Mouse (Mus musculus) embryo, embryonic 9.5 days (tissue): Measurements from ENCODE around the gene Kmo.

Experiments used
- DNase-seq: peaks from one replicate; pipeline ENCODE4 v3.0.0-alpha.2; 2017; ENCODE audit errors: extremely low spot score

Kmo gene

GRCm38 (mm10) chr1:175631721-175632221 is 11.6 kb downstream of the Kmo start:
- no peak for DNase-seq

GRCm38 (mm10) chr1:175632470-175632869 is 12.3 kb downstream of the Kmo start:
- no peak for DNase-seq

- no peak for DNase-seq
Measured at GRCm38 (mm10) chr1:175637677-175638076, 17.5 kb downstream of the Kmo start.

DNA sequence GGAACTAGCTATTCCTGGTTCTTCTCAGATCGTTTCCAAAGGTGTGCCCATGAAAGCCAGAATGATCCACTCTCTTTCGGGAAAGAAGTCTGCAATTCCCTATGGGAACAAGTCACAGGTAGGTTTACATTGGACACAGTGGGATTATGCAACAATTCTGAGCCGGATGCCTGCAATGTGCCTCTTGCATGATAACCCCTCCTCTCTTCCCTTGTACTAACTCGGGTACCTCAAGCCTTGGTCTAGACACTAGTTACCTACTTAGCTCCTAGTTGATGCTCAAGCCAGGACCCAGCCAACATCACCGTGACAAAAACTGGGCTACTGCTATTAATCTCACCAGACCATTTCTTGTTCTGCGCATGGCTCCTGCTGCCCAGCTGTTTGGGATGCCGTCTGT is 18.9 kb downstream of the Kmo start:
- no peak for DNase-seq

GRCm38 (mm10) chr1:175640435-175641150 is 20.4 kb downstream of the Kmo start:
- DNase-seq = no peak

GRCm38 (mm10) chr1:175643496-175644265 is 23.5 kb downstream of the Kmo start:
- DNase-seq = no peak

GRCm38 (mm10) chr1:175646952-175647351 is 26.8 kb downstream of the Kmo start:
- no peak for DNase-seq

GRCm38 (mm10) chr1:175648615-175649014 is 28.4 kb downstream of the Kmo start:
- no peak for DNase-seq

- no peak for DNase-seq
Measured at GRCm38 (mm10) chr1:175659900-175660299, 39.7 kb downstream of the Kmo start.

- DNase-seq = no peak
Measured at GRCm38 (mm10) chr1:175668666-175669405, 48.7 kb downstream of the Kmo start.

DNA sequence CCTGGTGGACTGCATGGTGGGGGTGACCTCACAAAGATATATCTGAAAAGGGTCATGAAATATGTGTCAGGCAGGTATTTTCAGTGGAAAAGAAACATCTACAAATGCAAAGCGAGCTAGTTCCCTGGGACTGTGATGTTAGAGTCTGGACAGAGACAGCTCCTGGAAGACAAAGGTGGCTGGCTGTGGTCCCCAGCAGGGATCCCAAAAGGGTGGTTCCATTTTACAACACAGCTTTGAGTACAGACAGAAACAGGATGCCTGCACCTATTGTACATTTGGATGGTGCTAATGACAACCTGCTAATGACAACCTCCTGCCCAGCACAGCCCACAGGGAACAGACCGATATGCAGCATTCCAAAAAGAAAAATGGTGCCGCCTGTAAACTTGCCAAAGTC is 49.3 kb downstream of the Kmo start:
- no peak for DNase-seq

GRCm38 (mm10) chr1:175670042-175670441 is 49.9 kb downstream of the Kmo start:
- no peak for DNase-seq

DNA sequence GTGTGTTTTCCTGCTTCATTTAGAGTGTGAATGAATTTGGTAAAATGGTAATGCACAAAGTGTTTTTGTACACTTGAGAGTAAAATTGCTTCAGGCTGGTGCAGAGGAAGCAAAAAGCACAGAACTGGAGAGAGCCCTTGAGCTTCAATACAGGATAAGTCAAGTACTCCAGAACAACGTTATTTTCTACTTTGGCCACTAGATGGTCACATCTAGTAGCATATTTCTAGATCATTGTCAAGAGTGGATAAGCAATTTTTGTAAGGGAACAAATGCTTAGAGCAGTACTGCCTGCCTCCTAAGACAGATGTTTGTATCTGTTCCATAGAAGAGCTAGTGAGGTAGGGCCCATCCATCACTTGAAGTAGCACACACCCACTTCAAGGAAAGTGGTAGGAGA is 51.4 kb downstream of the Kmo start:
- no peak for DNase-seq

GRCm38 (mm10) chr1:175673563-175674325 is 53.6 kb downstream of the Kmo start:
- DNase-seq = no peak

GRCm38 (mm10) chr1:175675116-175675515 is 54.9 kb downstream of the Kmo start:
- no peak for DNase-seq

- no peak for DNase-seq
Measured at GRCm38 (mm10) chr1:175677459-175677858, 57.3 kb downstream of the Kmo start.

GRCm38 (mm10) chr1:175680995-175681394 is 60.8 kb downstream of the Kmo start:
- DNase-seq = no peak

- DNase-seq = no peak
Measured at GRCm38 (mm10) chr1:175691686-175692245, 71.6 kb downstream of the Kmo start.

GRCm38 (mm10) chr1:175692246-175692996 is 72.2 kb downstream of the Kmo start, which contains the start of the genes Opn3 and Chml:
TSS of gene Opn3 (minus strand) at chr1:175692776.
TSS of gene Chml (minus strand) at chr1:175692901.
- peak; percentile 99 for DNase-seq

GRCm38 (mm10) chr1:175692997-175693361 is 72.8 kb downstream of the Kmo start:
- no peak for DNase-seq
